24 mouse cellular contexts compared by ENCODE assay signal in the genomic region with DNA sequence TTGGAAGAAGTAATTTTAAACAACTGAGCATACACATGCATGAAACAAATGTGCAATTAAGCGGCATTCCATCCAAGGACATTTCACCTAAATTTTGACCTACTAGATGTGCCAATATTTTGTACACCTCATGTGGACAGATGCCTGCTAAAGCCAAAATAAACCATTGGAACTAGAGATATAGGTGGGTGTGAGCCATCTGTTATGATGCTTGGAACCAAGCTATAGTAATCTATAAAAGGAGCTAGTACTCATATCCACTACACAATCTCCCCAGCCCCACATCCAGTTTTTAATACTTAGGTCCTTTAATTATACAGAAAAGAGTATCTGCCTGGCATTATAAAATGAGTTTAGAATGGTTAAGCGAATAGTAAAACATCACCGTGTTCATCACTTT.
DNase-seq lines count a peak whose midpoint lies in the region; ATAC-seq and TF ChIP-seq lines count a peak whose summit lies in the region.
"Had no signal": no experiment of that assay in that cellular context is flagged by ENCODE, and none has a peak within 500 bp of the region (broad histone marks: within the 10 kb centered on the region; RNA-seq: fewer than 3 reads in every experiment).

No protein-coding gene starts in this region.

- ATAC-seq in cerebellum, adult (ENCODE audit: insufficient number of reproducible peaks, low FRiP score, low TSS enrichment): peak; percentile 68; the same call in 1 of the 2 replicates
- ATAC-seq in forebrain, embryonic 12.5 days (ENCODE audit: low FRiP score): no peak
- ATAC-seq: activated CD4-positive, CD25-positive, alpha-beta regulatory T cell, adult 4 months; forebrain, embryonic 15.5 days; hindbrain, embryonic 16.5 days had no signal

- no peaks in the 10 kb centered on the region for H3K27me3 ChIP-seq in liver, adult 2 months (ENCODE audit: control insufficient read depth, insufficient read depth, low read length)
- no peaks in the 10 kb centered on the region for H3K27me3 ChIP-seq in forebrain, embryonic 12.5 days
- H3K27me3 ChIP-seq: embryonic facial prominence, embryonic 12.5 days; embryonic facial prominence, embryonic 15.5 days; forebrain, embryonic 15.5 days; hindbrain, embryonic 13.5 days had no signal

- WGBS in liver, adult 2 months: 88% methylated on average over 3 of the region's 3 CpGs
- WGBS in forebrain, embryonic 12.5 days: 94% methylated on average over 3 of the region's 3 CpGs

- H3K9ac ChIP-seq in liver, adult 2 months (ENCODE audit: low read depth, low read length): no peak overlapping the region
- no peak overlapping the region for H3K9ac ChIP-seq in forebrain, embryonic 12.5 days
- H3K9ac ChIP-seq: embryonic facial prominence, embryonic 12.5 days; embryonic facial prominence, embryonic 15.5 days; forebrain, embryonic 15.5 days; hindbrain, embryonic 13.5 days had no signal

- no peaks in the 10 kb centered on the region for H3K36me3 ChIP-seq in liver, adult 2 months (ENCODE audit: control insufficient read depth, insufficient read depth, low read length)
- H3K36me3 ChIP-seq in forebrain, embryonic 12.5 days (replicated peaks): no peaks in the 10 kb centered on the region
- H3K36me3 ChIP-seq: embryonic facial prominence, embryonic 12.5 days; embryonic facial prominence, embryonic 15.5 days; forebrain, embryonic 15.5 days; hindbrain, embryonic 10.5 days; hindbrain, embryonic 13.5 days had no signal

- no peak overlapping the region for H3K27ac ChIP-seq in liver, adult 2 months (replicated peaks; ENCODE audit: insufficient read depth, low read depth, low read length)
- H3K27ac ChIP-seq in forebrain, embryonic 12.5 days: no peak overlapping the region
- H3K27ac ChIP-seq: embryonic facial prominence, embryonic 12.5 days; embryonic facial prominence, embryonic 15.5 days; forebrain, embryonic 15.5 days; gastrocnemius, adult 2 months; hindbrain, embryonic 10.5 days; hindbrain, embryonic 13.5 days had no signal

- H3K4me2 ChIP-seq in forebrain, embryonic 12.5 days: no peak overlapping the region
- H3K4me2 ChIP-seq: embryonic facial prominence, embryonic 12.5 days; embryonic facial prominence, embryonic 15.5 days; forebrain, embryonic 15.5 days; heart, embryonic 11.5 days; hindbrain, embryonic 13.5 days had no signal

- no peak for TF ChIP-seq POLR2A in liver, adult 2 months (IDR thresholded peaks at IDR 0.05; ENCODE audit: extremely low read depth, insufficient read depth, low read length)

- H3K4me1 ChIP-seq in liver, adult 2 months (ENCODE audit: control insufficient read depth, insufficient read depth, low read length): no peaks in the 10 kb centered on the region
- no peaks in the 10 kb centered on the region for H3K4me1 ChIP-seq in forebrain, embryonic 12.5 days
- H3K4me1 ChIP-seq: embryonic facial prominence, embryonic 12.5 days; embryonic facial prominence, embryonic 15.5 days; forebrain, embryonic 15.5 days; hindbrain, embryonic 10.5 days; hindbrain, embryonic 13.5 days had no signal

- no peak for TF ChIP-seq CTCF in liver, adult 2 months (IDR thresholded peaks at IDR 0.05; ENCODE audit: low read depth, low read length)

- no peaks in the 10 kb centered on the region for H3K79me2 ChIP-seq in liver, adult 2 months (ENCODE audit: control insufficient read depth, insufficient read depth, low read length)

- no peaks in the 10 kb centered on the region for H3K9me3 ChIP-seq in forebrain, embryonic 12.5 days
- H3K9me3 ChIP-seq: embryonic facial prominence, embryonic 12.5 days; embryonic facial prominence, embryonic 15.5 days; forebrain, embryonic 15.5 days; hindbrain, embryonic 10.5 days; hindbrain, embryonic 13.5 days had no signal

- no peak for DNase-seq in cerebellum, adult 11-12 months
- DNase-seq in layer of hippocampus, adult 11-12 months (ENCODE audit: low spot score): peak; percentile 3
- no peak for DNase-seq in layer of hippocampus, adult 8-10 months (ENCODE audit: low spot score in 2 of 2)
- DNase-seq in liver, adult 2 months (ENCODE audit: extremely low read depth, low read depth, low spot score): peak; percentile 5
- DNase-seq in liver: no peak
- DNase-seq: adrenal gland, adult 8-10 months; adrenal gland, postnatal 25 days; cerebellum, adult 11 months; cerebellum, adult 9-11 months; cerebellum, postnatal 25 days; gastrocnemius, adult 2 months; gastrocnemius, postnatal 14 days; heart, adult 11 months; heart, postnatal 36 days had no signal

- H3K4me3 ChIP-seq in liver, adult 2 months (ENCODE audit: insufficient read depth, low read depth, low read length): no peak overlapping the region
- no peak overlapping the region for H3K4me3 ChIP-seq in forebrain, embryonic 12.5 days (replicated peaks)
- H3K4me3 ChIP-seq: embryonic facial prominence, embryonic 12.5 days; embryonic facial prominence, embryonic 15.5 days; forebrain, embryonic 15.5 days; gastrocnemius, adult 2 months; hindbrain, embryonic 10.5 days; hindbrain, embryonic 13.5 days had no signal

Comparison
In these comparisons a context has a peak if more than half of its experiments do, and no peak if none do; other contexts are left out.
1. DNase-seq: peak in layer of hippocampus, adult 11-12 months (single experiment) and liver, adult 2 months (single experiment); none in cerebellum, adult 11-12 months (single experiment), layer of hippocampus, adult 8-10 months (0 of 2) and liver (single experiment).